Mouse (Mus musculus) ES-Bruce4 (cell line): Measurements from ENCODE around the gene Gjc1. TPM values are rescaled to one million over a fixed set of nuclear protein-coding genes. Genes with fewer than 3 reads are reported as not detected.

Experiments used
- H3K27ac ChIP-seq: 2 replicates; pipeline ENCODE4 v1.5.1; 2012; ENCODE audit warnings: low read length, inconsistent platforms; ENCODE audit not compliant: insufficient read depth
- H3K27me3 ChIP-seq: 2 replicates; pipeline ENCODE4 v1.6.1; 2012; ENCODE audit warnings: mild to moderate bottlenecking, low read length, inconsistent platforms; ENCODE audit not compliant: control insufficient read depth, poor library complexity, insufficient read depth, severe bottlenecking
- H3K36me3 ChIP-seq: 2 replicates; pipeline ENCODE4 v1.6.1; 2012; ENCODE audit warnings: inconsistent platforms, mild to moderate bottlenecking, low read length, moderate library complexity; ENCODE audit not compliant: control insufficient read depth, poor library complexity, insufficient read depth, severe bottlenecking
- H3K4me1 ChIP-seq: one replicate; pipeline ENCODE4 v1.8.1; 2011; ENCODE audit warnings: low read length; ENCODE audit not compliant: control insufficient read depth, insufficient read depth
- H3K4me3 ChIP-seq: 2 replicates; pipeline ENCODE4 v1.5.1; 2011; ENCODE audit warnings: low read depth, mild to moderate bottlenecking, low read length
- H3K9ac ChIP-seq: 2 replicates; pipeline ENCODE4 v1.6.1; 2012; ENCODE audit warnings: low read depth, mild to moderate bottlenecking, inconsistent platforms; ENCODE audit not compliant: poor library complexity, severe bottlenecking
- H3K9me3 ChIP-seq: replicated peaks from 2 replicates; pipeline ENCODE4 v1.6.1; 2012; ENCODE audit warnings: mild to moderate bottlenecking, low read length, inconsistent platforms; ENCODE audit not compliant: control insufficient read depth, poor library complexity, insufficient read depth, severe bottlenecking
- CTCF ChIP-seq: IDR thresholded peaks from one replicate; pipeline ENCODE4 v1.8.1; 2011; ENCODE audit warnings: low read depth, low read length
- EP300 ChIP-seq: IDR thresholded peaks from 2 replicates; pipeline ENCODE4 v1.6.1; 2011; ENCODE audit warnings: low read depth, low read length; ENCODE audit not compliant: insufficient read depth
- POLR2A ChIP-seq: IDR thresholded peaks from one replicate; pipeline ENCODE4 v1.8.1; 2011; ENCODE audit warnings: low read length; ENCODE audit not compliant: insufficient read depth
- polyA plus RNA-seq: library from polyadenylated mRNA; stranded (reverse); fragments of >200 nt; gene quantifications from 2 replicates; pipeline ENCODE4 v1.2.4, GENCODE M21; 2011; ENCODE audit warnings: low read depth; ENCODE audit not compliant: missing spikeins, insufficient read depth, insufficient read length

Gene Gjc1
- polyA plus RNA-seq, 1 experiment = 71.0 TPM

- H3K27ac ChIP-seq = no peak overlapping the region
Observed at GRCm38 (mm10) chr11:102778597-102778996, 40.9 kb downstream of the Gjc1 start.

GRCm38 (mm10) chr11:102778165-102778564 is 41.3 kb downstream of the Gjc1 start:
- Histone ChIP-seq H3K27me3 (no peaks in the 10 kb centered on the region), H3K36me3 (no peaks in the 10 kb centered on the region), H3K9me3 (no peaks in the 10 kb centered on the region), H3K4me3 (peak overlapping the region; percentile 44), H3K9ac (no peak overlapping the region), H3K27ac (no peak overlapping the region), H3K4me1 (no peaks in the 10 kb centered on the region)
- no peak for TF ChIP-seq CTCF
- TF ChIP-seq EP300 = no peak
- TF ChIP-seq POLR2A = no peak

More at GRCm38 (mm10) chr11:102778597-102778996, 40.9 kb downstream of the Gjc1 start:
- Histone ChIP-seq H3K9ac (no peak overlapping the region), H3K9me3 (no peaks in the 10 kb centered on the region), H3K27me3 (no peaks in the 10 kb centered on the region), H3K4me1 (no peaks in the 10 kb centered on the region), H3K4me3 (no peak overlapping the region), H3K36me3 (no peaks in the 10 kb centered on the region)
- TF ChIP-seq CTCF = no peak
- no peak for TF ChIP-seq POLR2A
- TF ChIP-seq EP300 = no peak

GRCm38 (mm10) chr11:102777598-102777997 is 41.9 kb downstream of the Gjc1 start:
- H3K9me3 ChIP-seq = no peaks in the 10 kb centered on the region
- peaks cover 2% of the 10 kb centered on the region for H3K4me1 ChIP-seq
- no peak overlapping the region for H3K27ac ChIP-seq
- H3K27me3 ChIP-seq = no peaks in the 10 kb centered on the region
- H3K4me3 ChIP-seq = peak overlapping the region; percentile 44
- H3K9ac ChIP-seq = peak overlapping the region; percentile 24; the same call in 1 of the 2 replicates
- no peaks in the 10 kb centered on the region for H3K36me3 ChIP-seq
- no peak for TF ChIP-seq EP300
- TF ChIP-seq POLR2A = no peak
- TF ChIP-seq CTCF = peak; percentile 88

- Histone ChIP-seq H3K36me3 (no peaks in the 10 kb centered on the region), H3K4me3 (peak overlapping the region; percentile 62), H3K27ac (no peak overlapping the region), H3K27me3 (no peaks in the 10 kb centered on the region), H3K9me3 (no peaks in the 10 kb centered on the region), H3K4me1 (peaks cover 2% of the 10 kb centered on the region), H3K9ac (peak overlapping the region; percentile 51)
- TF ChIP-seq POLR2A (no peak), EP300 (no peak), CTCF (peak; percentile 8)
Observed at GRCm38 (mm10) chr11:102774621-102775141, 44.8 kb downstream of the Gjc1 start.

GRCm38 (mm10) chr11:102773713-102774611 is 45.5 kb downstream of the Gjc1 start:
- TF ChIP-seq CTCF = peak; percentile 98
- no peak for TF ChIP-seq POLR2A
- 0 out of 2 replicates have a peak, but pooled peaks have one; percentile 26 for TF ChIP-seq EP300
- peak overlapping the region; percentile 62 for H3K4me3 ChIP-seq
- no peak overlapping the region for H3K27ac ChIP-seq
- H3K4me1 ChIP-seq = peaks cover 2% of the 10 kb centered on the region
- no peaks in the 10 kb centered on the region for H3K27me3 ChIP-seq
- no peaks in the 10 kb centered on the region for H3K9me3 ChIP-seq
- H3K36me3 ChIP-seq = no peaks in the 10 kb centered on the region
- peak overlapping the region; percentile 51 for H3K9ac ChIP-seq
